Mouse (Mus musculus) adrenal gland, adult 2 months (tissue): ENCODE results near the gene Matn4. TPM values are rescaled to one million over a fixed set of nuclear protein-coding genes. Genes with fewer than 3 reads are reported as not detected.
"Not testable (repeated sequence)": the region's sequence is repeated elsewhere in the genome, so short reads cannot be mapped to it uniquely, and the experiment has no call there.

Experiments used
- DNase-seq: peaks from one replicate; pipeline ENCODE4 v3.0.0; 2021
- microRNA-seq, 2 experiments: library from miRNA; unstranded; fragments of <30 nt; microRNA quantifications; one replicate each; pipeline ENCODE4 v1.2.0; 2021
- polyA plus RNA-seq: library from polyadenylated mRNA; depleted of rRNA; stranded (reverse); fragments of >200 nt; gene quantifications from 2 replicates; pipeline ENCODE4 v1.2.3, GENCODE M21; 2012; rRNA removed
- total RNA-seq, 2 experiments: library from RNA; stranded (reverse); gene quantifications; 2 replicates each; pipeline ENCODE4 v1.2.3; 2021

Matn4 gene
- total and polyA plus RNA-seq, 3 experiments = 0.17 to 1.8 (median 1.0) TPM

GRCm38 (mm10) chr2:164372408-164373053 lies 32.4 kb downstream of the Matn4 start:
- no peak for DNase-seq

- DNase-seq = no peak
These were observed 33.6 kb downstream of the Matn4 start for GRCm38 (mm10) chr2:164371371-164371770.

- DNase-seq = no peak
These were observed 36.3 kb downstream of the Matn4 start for GRCm38 (mm10) chr2:164368620-164369105.

GRCm38 (mm10) chr2:164366947-164367346 lies 38.0 kb downstream of the Matn4 start:
- no peak for DNase-seq

- DNase-seq = no peak
These were observed 43.8 kb downstream of the Matn4 start for GRCm38 (mm10) chr2:164360974-164361657.

GRCm38 (mm10) chr2:164359668-164360067 lies 45.3 kb downstream of the Matn4 start:
- DNase-seq = no peak

GRCm38 (mm10) chr2:164359031-164359430 lies 45.9 kb downstream of the Matn4 start:
- no peak for DNase-seq

GRCm38 (mm10) chr2:164358373-164358772 lies 46.6 kb downstream of the Matn4 start:
- DNase-seq = no peak

- peak; percentile 50 for DNase-seq
These were observed 48.6 kb downstream of the Matn4 start for GRCm38 (mm10) chr2:164356177-164356967.

GRCm38 (mm10) chr2:164353356-164353755 lies 51.6 kb downstream of the Matn4 start:
- no peak for DNase-seq

GRCm38 (mm10) chr2:164352697-164353096 lies 52.3 kb downstream of the Matn4 start:
- DNase-seq = no peak

GRCm38 (mm10) chr2:164348980-164349379 lies 56.0 kb downstream of the Matn4 start:
- peak; percentile 17 for DNase-seq

GRCm38 (mm10) chr2:164347697-164348096 lies 57.3 kb downstream of the Matn4 start:
- not testable (repeated sequence) for DNase-seq

GRCm38 (mm10) chr2:164343732-164344131 lies 61.2 kb downstream of the Matn4 start:
- DNase-seq = not testable (repeated sequence)

Small RNA genes lying within 50 kb of the gene (microRNA-seq; reads per million reads assigned to microRNA genes)
- 0 reads per million in 2 experiments for gene Mir7678

Other genes starting within 250 kb of the Matn4 start
- not detected for gene Kcns1, start 234.0 kb downstream of the Matn4 start, total RNA-seq
- gene Kcns1, start 234.0 kb downstream of the Matn4 start, polyA plus RNA-seq = not detected in 2 replicates
- gene Wfdc5, start 222.4 kb downstream of the Matn4 start, total RNA-seq = not detected
- gene Wfdc5, start 222.4 kb downstream of the Matn4 start, polyA plus RNA-seq = not detected in 2 replicates
- gene Wfdc12, start 214.6 kb downstream of the Matn4 start, total RNA-seq = 10 to 100 TPM in 1 of 2 experiments, not detected in 1; 10.5 TPM
- 0.39 and 2.3 TPM in 2 replicates for gene Wfdc12, start 214.6 kb downstream of the Matn4 start, polyA plus RNA-seq
- gene Wfdc15a, start 205.0 kb downstream of the Matn4 start, total RNA-seq = not detected
- gene Wfdc15a, start 205.0 kb downstream of the Matn4 start, polyA plus RNA-seq = not detected in 2 replicates
- gene Wfdc15b, start 183.5 kb downstream of the Matn4 start, total RNA-seq = not detected
- gene Wfdc15b, start 183.5 kb downstream of the Matn4 start, polyA plus RNA-seq = not detected in 2 replicates
- not detected for gene Svs2, start 166.7 kb downstream of the Matn4 start, total RNA-seq
- gene Svs2, start 166.7 kb downstream of the Matn4 start, polyA plus RNA-seq = not detected in 2 replicates
- not detected for gene Svs3b, start 148.5 kb downstream of the Matn4 start, total RNA-seq
- not detected in 2 replicates for gene Svs3b, start 148.5 kb downstream of the Matn4 start, polyA plus RNA-seq
- gene Svs4, start 126.7 kb downstream of the Matn4 start, total RNA-seq = not detected
- not detected in 2 replicates for gene Svs4, start 126.7 kb downstream of the Matn4 start, polyA plus RNA-seq
- gene Svs3a, start 115.9 kb downstream of the Matn4 start, total RNA-seq = not detected
- not detected in 2 replicates for gene Svs3a, start 115.9 kb downstream of the Matn4 start, polyA plus RNA-seq
- gene Svs6, start 88.4 kb downstream of the Matn4 start, total RNA-seq = not detected
- gene Svs6, start 88.4 kb downstream of the Matn4 start, polyA plus RNA-seq = not detected in 2 replicates
- 1 to 10 TPM; 1.5 to 1.7 TPM for gene Svs5, start 72.4 kb downstream of the Matn4 start, total RNA-seq
- not detected in 2 replicates for gene Svs5, start 72.4 kb downstream of the Matn4 start, polyA plus RNA-seq
- gene Slpi, start 16.1 kb downstream of the Matn4 start, total RNA-seq = 10 to 100 TPM; 19.3 to 36.0 TPM
- gene Slpi, start 16.1 kb downstream of the Matn4 start, polyA plus RNA-seq = 5.7 and 8.5 TPM in 2 replicates
- gene Rbpjl, start 2.0 kb downstream of the Matn4 start, total RNA-seq = not detected
- gene Rbpjl, start 2.0 kb downstream of the Matn4 start, polyA plus RNA-seq = not detected in 2 replicates
- gene Sdc4, start 38.7 kb upstream of the Matn4 start, total RNA-seq = 100 to 1,000 TPM; 123 to 151 TPM
- 23.3 and 23.5 TPM in 2 replicates for gene Sdc4, start 38.7 kb upstream of the Matn4 start, polyA plus RNA-seq
- 10 to 100 TPM; 24.5 to 34.0 TPM for gene Sys1, start 51.8 kb upstream of the Matn4 start, total RNA-seq
- gene Sys1, start 51.8 kb upstream of the Matn4 start, polyA plus RNA-seq = 299 and 335 TPM in 2 replicates
- 1 to 10 TPM; 3.9 to 9.6 TPM for gene Gm20458, start 55.8 kb upstream of the Matn4 start, total RNA-seq
- gene Gm20458, start 55.8 kb upstream of the Matn4 start, polyA plus RNA-seq = 9.6 and 18.9 TPM in 2 replicates
- not detected for gene Trp53tg5, start 68.6 kb upstream of the Matn4 start, total RNA-seq
- not detected in 2 replicates for gene Trp53tg5, start 68.6 kb upstream of the Matn4 start, polyA plus RNA-seq
- 1 to 10 TPM; 5.5 to 7.0 TPM for gene Dbndd2, start 80.9 kb upstream of the Matn4 start, total RNA-seq
- gene Dbndd2, start 80.9 kb upstream of the Matn4 start, polyA plus RNA-seq = 20.8 and 30.7 TPM in 2 replicates
- gene Pigt, start 92.4 kb upstream of the Matn4 start, total RNA-seq = 10 to 100 TPM; 72.7 to 98.8 TPM
- 216 and 218 TPM in 2 replicates for gene Pigt, start 92.4 kb upstream of the Matn4 start, polyA plus RNA-seq
- gene Wfdc2, start 157.3 kb upstream of the Matn4 start, total RNA-seq = not detected
- gene Wfdc2, start 157.3 kb upstream of the Matn4 start, polyA plus RNA-seq = 0.51 and 0.73 TPM in 2 replicates
- gene Spint3, start 168.3 kb upstream of the Matn4 start, total RNA-seq = not detected
- gene Spint3, start 168.3 kb upstream of the Matn4 start, polyA plus RNA-seq = not detected in 2 replicates
- gene Wfdc6a, start 180.3 kb upstream of the Matn4 start, total RNA-seq = under 1 TPM in 1 of 2 experiments, not detected in 1; 0.52 TPM
- gene Wfdc6a, start 180.3 kb upstream of the Matn4 start, polyA plus RNA-seq = 0.62 and 1.0 TPM in 2 replicates
- not detected for gene Eppin, start 188.4 kb upstream of the Matn4 start, total RNA-seq
- 0.29 TPM in 1 of 2 replicates, not detected in the other for gene Eppin, start 188.4 kb upstream of the Matn4 start, polyA plus RNA-seq
- gene Wfdc6b, start 208.4 kb upstream of the Matn4 start, total RNA-seq = not detected
- gene Wfdc6b, start 208.4 kb upstream of the Matn4 start, polyA plus RNA-seq = not detected in 2 replicates
- not detected for gene Wfdc8, start 208.5 kb upstream of the Matn4 start, total RNA-seq
- gene Wfdc8, start 208.5 kb upstream of the Matn4 start, polyA plus RNA-seq = 0.07 and 1.8 TPM in 2 replicates
- not detected for gene Wfdc16, start 233.6 kb upstream of the Matn4 start, total RNA-seq
- gene Wfdc16, start 233.6 kb upstream of the Matn4 start, polyA plus RNA-seq = not detected in 2 replicates